Mouse (Mus musculus) G1E (cell line): ENCODE measurements around the gene H2afy2. TPM values are rescaled to one million over a fixed set of nuclear protein-coding genes. Genes with fewer than 3 reads are reported as not detected.

Source experiments
- ATAC-seq: 2 replicates; pipeline ENCODE4 v1.8.0; 2016; ENCODE audit warnings: mild to moderate bottlenecking; ENCODE audit not compliant: insufficient number of reproducible peaks, poor library complexity, low FRiP score, severe bottlenecking; ENCODE audit errors: extremely low read depth
- DNase-seq: peaks from one replicate; pipeline ENCODE4 v3.0.0; 2012; ENCODE audit warnings: low spot score
- H3K27me3 ChIP-seq: 2 replicates; pipeline ENCODE4 v1.6.1; 2012; ENCODE audit warnings: mild to moderate bottlenecking, low read length, inconsistent platforms; ENCODE audit not compliant: insufficient read depth
- H3K36me3 ChIP-seq: replicated peaks from 2 replicates; pipeline ENCODE3; 2012; ENCODE audit warnings: mild to moderate bottlenecking, inconsistent platforms
- H3K4me1 ChIP-seq: 2 replicates; pipeline ENCODE4 v1.6.1; 2012; ENCODE audit warnings: low read depth, low read length, inconsistent platforms, mixed read lengths; ENCODE audit not compliant: insufficient read depth
- H3K4me3 ChIP-seq: 2 replicates; pipeline ENCODE4 v1.5.1; 2012; ENCODE audit warnings: low read depth, mild to moderate bottlenecking, inconsistent platforms, low read length, moderate library complexity, mixed read lengths
- H3K9me3 ChIP-seq: replicated peaks from 2 replicates; pipeline ENCODE4 v1.6.1; 2012; ENCODE audit warnings: inconsistent platforms
- CTCF ChIP-seq: IDR thresholded peaks from 2 replicates; pipeline ENCODE4 v1.5.1; 2012; ENCODE audit warnings: low read depth, low read length, inconsistent platforms, mixed read lengths
- GATA1 ChIP-seq: IDR thresholded peaks from 2 replicates; pipeline ENCODE4 v1.6.1; 2012; ENCODE audit warnings: borderline replicate concordance, low read length, inconsistent platforms, mixed read lengths
- GATA2 ChIP-seq: IDR thresholded peaks from 2 replicates; pipeline ENCODE4 v1.6.1; 2012; ENCODE audit warnings: low read depth, low read length, inconsistent platforms, borderline replicate concordance
- POLR2AphosphoS5 ChIP-seq: IDR thresholded peaks from 2 replicates; pipeline ENCODE4 v1.6.1; 2012; ENCODE audit warnings: low read depth, low read length, inconsistent platforms; ENCODE audit not compliant: insufficient replicate concordance
- TAL1 ChIP-seq: conservative IDR thresholded peaks from 2 replicates; pipeline ENCODE4 v1.6.1; 2012; ENCODE audit warnings: low read depth, low read length, inconsistent platforms, mixed read lengths
- polyA plus RNA-seq: library from polyadenylated mRNA; stranded (reverse); fragments of >175 nt; gene quantifications from 2 replicates; pipeline ENCODE4 v1.2.3, GENCODE M21; 2012
- total RNA-seq, 2 experiments: library from RNA; stranded (forward) in 1 of 2; stranded (reverse) in 1 of 2; fragments of 200-1000 nt in 1 of 2; fragments of >200 nt in 1 of 2; fragmentation: Nextera tagmentation in 1 of 2; gene quantifications; 2 replicates each; pipeline ENCODE4 v1.2.3; 2014 to 2017

Gene H2afy2
- total and polyA plus RNA-seq, 3 experiments: 0.05 TPM; not detected in 2

DNA sequence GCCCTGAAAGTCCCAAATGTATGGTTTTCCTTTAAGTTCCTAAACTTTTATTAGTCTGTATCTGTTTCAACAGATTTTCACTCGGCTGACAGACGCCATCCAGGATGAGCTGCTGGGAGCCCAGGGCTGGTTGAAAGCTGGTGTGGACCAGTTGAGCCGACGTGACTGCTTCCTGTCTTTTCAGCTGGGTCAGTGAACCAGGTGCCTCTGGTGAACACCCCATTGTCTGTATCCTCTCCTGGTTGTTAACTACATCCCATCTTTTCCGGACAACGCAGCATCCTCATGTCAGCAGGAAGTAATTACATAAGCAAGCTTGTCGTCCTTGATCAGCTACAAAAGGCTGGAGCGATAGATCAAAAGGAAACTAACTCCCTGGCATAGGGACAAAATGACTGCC, 9.1 kb upstream of the H2afy2 start:
- Histone ChIP-seq H3K4me1 (no peaks in the 10 kb centered on the region), H3K36me3 (no peaks in the 10 kb centered on the region), H3K9me3 (no peaks in the 10 kb centered on the region), H3K27me3 (no peaks in the 10 kb centered on the region), H3K4me3 (no peak overlapping the region)
- TF ChIP-seq GATA2 (no peak), POLR2AphosphoS5 (no peak), GATA1 (no peak), CTCF (no peak), TAL1 (no peak)
- ATAC-seq (no peak), DNase-seq (no peak)

DNA sequence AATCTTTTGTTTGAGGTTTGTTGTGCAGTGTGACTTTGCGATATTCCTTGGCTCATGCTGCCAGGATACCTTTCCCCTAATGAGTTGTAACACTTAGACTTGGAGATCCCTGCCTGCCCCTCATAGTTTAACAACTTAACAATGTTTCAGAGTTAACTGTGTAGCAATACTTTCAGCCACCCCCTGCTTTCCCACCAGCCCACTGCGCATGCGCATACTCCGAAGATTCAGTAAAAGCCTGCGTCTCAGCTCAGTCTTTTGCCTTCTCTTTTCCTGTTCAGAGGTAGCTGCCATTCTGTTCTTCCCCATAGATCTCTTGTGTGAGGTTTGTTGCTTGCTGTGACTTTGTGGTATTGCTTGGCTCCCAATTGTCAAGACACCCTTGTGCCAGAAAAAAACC, 4.6 kb upstream of the H2afy2 start:
- no peaks in the 10 kb centered on the region for H3K4me1 ChIP-seq
- no peaks in the 10 kb centered on the region for H3K27me3 ChIP-seq
- no peak for TF ChIP-seq GATA1
- TF ChIP-seq TAL1: no peak
- TF ChIP-seq POLR2AphosphoS5: no peak
- TF ChIP-seq GATA2: no peak
- no peak for TF ChIP-seq CTCF
- DNase-seq: no peak
- no peaks in the 10 kb centered on the region for H3K36me3 ChIP-seq
- no peaks in the 10 kb centered on the region for H3K9me3 ChIP-seq
- no peak for ATAC-seq
- no peak overlapping the region for H3K4me3 ChIP-seq

DNA sequence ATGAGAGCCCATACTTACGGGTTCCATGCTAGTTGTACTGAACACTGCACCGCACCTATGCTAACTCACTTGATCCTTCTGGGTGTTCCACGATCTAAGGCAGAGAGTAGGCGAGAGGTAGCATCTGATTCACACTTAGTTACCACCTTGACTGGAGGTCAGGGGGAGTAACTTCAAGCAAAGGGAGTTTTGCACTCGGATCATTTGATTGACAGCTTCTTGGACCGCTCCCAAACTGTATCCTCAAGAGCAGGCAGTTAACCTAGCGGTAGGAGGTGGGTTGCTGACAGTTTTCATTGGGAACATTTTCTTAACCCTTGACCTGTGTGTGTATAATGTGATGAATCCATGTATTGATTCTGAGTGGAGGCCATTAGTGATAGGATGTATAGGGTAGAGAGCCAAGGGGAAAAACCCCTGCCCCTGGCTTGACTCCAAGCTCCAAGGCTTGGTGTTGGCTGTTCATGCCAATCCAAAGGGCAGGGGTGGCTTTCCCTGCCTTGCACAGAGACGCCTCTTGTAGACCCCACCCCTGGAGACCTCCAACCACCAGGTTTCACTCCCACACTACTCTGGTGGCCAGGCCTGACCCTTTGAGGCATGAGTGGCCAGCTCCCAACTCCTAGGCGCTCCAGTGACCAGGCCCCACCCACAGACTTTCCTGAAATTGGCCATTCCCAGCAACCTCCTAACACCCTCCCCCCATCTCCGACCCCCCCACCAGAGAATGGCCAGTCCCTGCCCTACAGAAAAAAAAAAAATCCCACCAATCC, 3.8 kb upstream of the H2afy2 start:
- H3K9me3 ChIP-seq: no peaks in the 10 kb centered on the region
- H3K27me3 ChIP-seq: no peaks in the 10 kb centered on the region
- H3K4me3 ChIP-seq: no peak overlapping the region
- TF ChIP-seq GATA2 (no peak), TAL1 (no peak), CTCF (no peak), GATA1 (no peak), POLR2AphosphoS5 (no peak)
- H3K4me1 ChIP-seq: no peaks in the 10 kb centered on the region
- DNase-seq (no peak), ATAC-seq (no peak)
- H3K36me3 ChIP-seq: no peaks in the 10 kb centered on the region

DNA sequence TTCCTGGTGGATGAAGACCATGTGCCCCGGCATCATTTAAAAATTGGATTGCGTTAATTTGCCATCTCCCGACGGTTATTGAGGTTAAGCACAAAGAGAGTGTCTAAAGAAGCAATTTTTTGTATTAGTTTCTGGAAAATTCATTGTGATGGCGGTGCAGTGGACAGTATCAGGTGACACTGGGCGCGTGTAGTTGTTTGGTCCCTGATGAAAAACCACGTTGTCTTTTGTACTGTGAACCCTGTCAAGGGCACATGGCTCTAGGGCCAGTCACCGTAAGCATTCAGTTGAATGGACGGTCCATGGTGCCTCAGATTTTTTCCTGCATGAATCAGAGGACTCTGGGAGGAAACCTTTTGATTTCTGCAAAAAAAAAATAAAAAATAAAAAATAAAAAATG, 467 bp upstream of the H2afy2 start:
- ATAC-seq: no peak
- Histone ChIP-seq H3K4me3 (no peak overlapping the region), H3K36me3 (no peaks in the 10 kb centered on the region), H3K27me3 (no peaks in the 10 kb centered on the region), H3K9me3 (no peaks in the 10 kb centered on the region), H3K4me1 (no peaks in the 10 kb centered on the region)
- DNase-seq: no peak
- TF ChIP-seq GATA1 (no peak), TAL1 (no peak), GATA2 (no peak), POLR2AphosphoS5 (no peak), CTCF (no peak)

DNA sequence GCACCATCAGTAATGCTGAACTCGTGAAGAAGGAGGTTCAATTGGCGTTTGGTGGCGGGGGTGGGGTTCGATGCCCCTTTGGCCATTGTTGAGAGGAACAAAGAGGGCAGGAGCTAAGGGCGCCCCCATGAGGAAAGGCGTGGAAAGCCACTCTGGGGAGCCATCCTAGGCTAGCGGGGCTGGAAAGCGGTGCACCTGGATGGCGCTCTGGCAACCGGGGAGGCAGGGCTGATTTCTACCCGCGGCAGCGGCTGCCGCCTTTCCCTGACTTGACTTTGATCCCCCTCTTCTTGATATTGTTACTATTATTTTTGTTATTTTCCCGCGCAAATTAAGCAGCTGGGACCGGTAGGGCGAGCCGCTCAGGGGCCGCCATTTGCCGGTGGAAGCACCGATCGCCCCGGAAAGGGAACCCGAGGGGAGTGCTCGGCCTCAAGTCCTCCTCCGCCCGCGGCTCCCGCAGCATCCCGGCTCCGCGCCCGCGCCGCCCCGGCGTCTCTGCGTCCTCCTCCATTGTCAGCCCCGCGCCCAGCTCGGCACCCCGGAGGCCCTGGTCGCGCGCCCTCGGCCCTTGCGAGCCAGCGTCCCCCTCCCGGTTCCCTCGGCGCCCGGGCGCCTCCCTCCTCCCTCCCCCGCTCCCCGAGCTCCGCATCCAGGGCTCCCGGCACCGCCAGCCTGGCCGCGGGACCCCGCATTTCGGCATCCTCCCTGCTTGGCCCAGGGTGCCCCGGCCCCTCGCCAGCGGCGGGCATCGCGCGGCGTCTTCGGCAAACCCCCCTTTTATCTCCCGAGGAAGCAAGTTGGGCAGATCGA, 942 bp downstream of the H2afy2 start:
- TF ChIP-seq CTCF: no peak
- TF ChIP-seq POLR2AphosphoS5: no peak
- TF ChIP-seq TAL1: no peak
- TF ChIP-seq GATA1: no peak
- TF ChIP-seq GATA2: no peak
- no peak for ATAC-seq
- DNase-seq: no peak
- Histone ChIP-seq H3K4me3 (no peak overlapping the region), H3K4me1 (no peaks in the 10 kb centered on the region), H3K36me3 (no peaks in the 10 kb centered on the region), H3K27me3 (no peaks in the 10 kb centered on the region), H3K9me3 (no peaks in the 10 kb centered on the region)

DNA sequence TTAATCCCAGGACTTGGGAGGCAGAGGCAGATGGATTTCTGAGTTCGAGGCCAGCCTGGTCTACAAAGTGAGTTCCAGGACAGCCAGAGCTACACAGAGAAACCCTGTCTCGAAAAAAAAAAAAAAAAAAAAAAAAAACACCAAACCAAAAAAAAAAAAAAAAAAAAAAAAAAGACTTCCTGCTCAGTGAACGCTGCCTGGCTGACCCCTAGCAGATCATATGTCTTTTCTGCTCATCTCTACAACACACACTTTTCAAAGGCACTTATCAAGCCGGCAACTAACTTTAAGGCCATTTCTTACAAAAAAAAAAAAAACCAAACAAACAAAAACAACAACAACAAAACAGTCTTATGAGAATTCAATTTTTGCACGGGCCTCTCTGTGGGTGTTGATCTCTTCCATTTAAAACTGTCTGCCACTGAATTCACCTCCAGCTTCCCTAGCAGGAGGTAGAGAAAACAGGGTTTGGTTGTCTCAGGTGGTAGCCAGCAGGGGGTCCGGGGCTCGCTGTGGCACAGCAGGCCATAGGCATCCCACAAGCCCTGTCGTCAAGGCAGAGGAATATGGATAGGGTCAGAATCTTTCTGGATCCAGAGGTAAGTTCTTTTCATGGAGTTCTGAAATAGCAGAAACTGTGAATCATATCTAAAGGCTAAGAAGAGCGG, 2.4 kb downstream of the H2afy2 start:
- ATAC-seq: no peak
- no peaks in the 10 kb centered on the region for H3K9me3 ChIP-seq
- H3K27me3 ChIP-seq: no peaks in the 10 kb centered on the region
- no peak for DNase-seq
- H3K36me3 ChIP-seq: no peaks in the 10 kb centered on the region
- H3K4me1 ChIP-seq: no peaks in the 10 kb centered on the region
- TF ChIP-seq POLR2AphosphoS5 (no peak), GATA1 (no peak), TAL1 (no peak), CTCF (no peak), GATA2 (no peak)
- H3K4me3 ChIP-seq: no peak overlapping the region
